Mouse (Mus musculus): ENCODE results near the gene Itfg2.
"Not testable (repeated sequence)": the region's sequence is repeated elsewhere in the genome, so short reads cannot be mapped to it uniquely, and the experiment has no call there.

Itfg2 gene

DNA sequence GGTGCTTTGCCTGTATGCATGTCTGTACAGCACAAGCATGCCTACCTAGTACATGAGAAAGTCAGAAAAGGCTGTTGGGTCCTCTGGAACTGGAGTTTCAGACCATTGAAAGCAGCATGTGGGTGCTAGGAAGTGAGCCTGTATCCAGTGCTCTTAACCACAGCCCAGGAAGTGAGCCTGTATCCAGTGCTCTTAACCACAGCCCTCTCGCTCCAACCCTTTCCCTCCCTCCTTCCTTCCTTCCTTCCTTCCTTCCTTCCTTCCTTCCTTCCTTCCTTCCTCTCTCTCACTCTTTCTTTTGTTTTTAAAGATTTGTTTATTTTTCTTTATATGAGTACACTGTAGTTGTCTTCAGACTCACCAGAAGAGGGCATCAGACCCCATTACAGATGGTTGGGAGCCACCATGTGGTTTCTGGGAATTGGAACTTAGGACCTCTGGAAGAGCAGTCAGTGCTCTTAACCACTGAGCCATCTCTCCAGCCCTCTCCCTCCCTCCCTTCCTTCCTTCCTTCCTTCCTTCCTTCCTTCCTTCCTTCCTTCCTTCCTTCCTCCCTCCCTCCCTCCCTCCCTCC lies 44.0 kb downstream of the Itfg2 start:
- not testable (repeated sequence) for DNase-seq

DNA sequence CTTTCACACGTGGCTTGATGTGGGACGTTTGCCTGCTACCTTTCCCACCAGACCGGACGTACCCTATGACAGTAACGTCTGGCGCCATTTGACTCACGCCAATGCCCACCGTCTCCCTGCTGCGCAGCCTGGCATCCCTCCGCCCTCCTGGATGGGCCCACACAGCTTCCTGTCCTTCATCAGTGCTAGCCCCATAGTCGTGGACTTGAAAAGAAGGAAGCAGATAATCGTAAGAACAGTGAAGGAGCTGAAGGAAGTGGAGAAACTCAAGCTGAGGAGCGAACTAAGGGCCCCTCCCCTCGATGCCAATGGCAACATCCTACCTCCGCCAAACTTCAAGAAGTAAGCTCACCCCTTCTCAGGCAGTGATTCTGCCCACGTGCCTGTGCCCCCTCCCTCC lies 45.1 kb downstream of the Itfg2 start:
- DNase-seq = no peak

DNA sequence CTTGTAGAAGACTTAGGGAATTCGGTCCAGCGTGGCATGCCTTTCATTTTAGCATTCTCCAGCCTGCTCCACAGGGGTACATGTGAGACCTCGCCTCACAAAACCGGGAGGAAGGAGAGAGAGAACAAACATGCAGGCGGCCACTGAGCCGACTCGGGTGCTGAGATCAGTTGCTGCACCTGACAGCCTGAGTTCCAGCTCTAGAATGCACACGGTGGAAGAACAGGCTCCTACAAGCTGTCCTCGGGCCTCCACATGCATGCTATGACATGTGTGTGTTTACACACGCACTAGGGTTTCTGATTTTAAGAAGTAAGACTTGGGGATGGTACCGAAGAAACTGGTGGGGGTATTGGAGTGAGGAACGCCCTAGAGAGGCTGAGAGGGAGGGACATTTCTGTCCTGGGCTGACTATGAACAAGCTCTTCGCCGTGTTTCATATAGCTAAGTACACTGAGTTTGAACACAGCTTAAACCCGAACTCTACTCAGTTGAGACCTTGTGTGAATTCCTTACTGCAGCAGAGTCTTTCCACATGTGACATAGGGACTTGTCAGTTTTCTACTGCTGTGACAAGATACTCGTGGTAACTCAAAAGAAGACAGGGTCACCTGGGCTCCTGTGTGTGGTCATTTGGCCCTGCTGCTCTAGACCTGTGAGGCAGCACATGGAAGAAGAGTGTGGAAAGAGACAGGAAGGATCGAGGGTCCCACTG lies 48.2 kb downstream of the Itfg2 start:
- DNase-seq = no peak

DNA sequence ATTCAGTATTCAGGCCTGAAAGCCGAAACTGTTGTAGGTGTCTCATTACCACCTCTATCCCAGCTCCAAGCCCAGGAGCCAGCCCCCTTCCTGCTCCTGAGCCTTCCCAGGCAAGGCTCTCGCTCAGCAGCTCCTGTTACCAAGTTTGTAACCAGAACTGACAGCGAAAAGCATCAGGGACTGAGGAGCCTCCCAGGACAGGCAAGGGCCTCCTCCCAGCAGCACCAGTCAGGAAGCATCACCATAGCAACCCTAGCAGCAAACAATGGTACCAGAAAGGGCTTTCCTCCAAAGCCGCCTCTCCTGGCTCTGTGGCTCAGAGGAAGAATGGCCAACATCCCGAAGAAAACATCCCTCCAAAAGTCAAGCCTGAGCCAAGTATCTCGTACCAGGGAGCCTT lies 49.5 kb downstream of the Itfg2 start, which contains the start of the genes Tex52 and Gm44596:
Tex52 (plus strand) TSS at position 265 of the 400 bp plus-strand sequence.
Gm44596 (plus strand) TSS at position 312 of the 400 bp plus-strand sequence.
- no peak for DNase-seq

DNA sequence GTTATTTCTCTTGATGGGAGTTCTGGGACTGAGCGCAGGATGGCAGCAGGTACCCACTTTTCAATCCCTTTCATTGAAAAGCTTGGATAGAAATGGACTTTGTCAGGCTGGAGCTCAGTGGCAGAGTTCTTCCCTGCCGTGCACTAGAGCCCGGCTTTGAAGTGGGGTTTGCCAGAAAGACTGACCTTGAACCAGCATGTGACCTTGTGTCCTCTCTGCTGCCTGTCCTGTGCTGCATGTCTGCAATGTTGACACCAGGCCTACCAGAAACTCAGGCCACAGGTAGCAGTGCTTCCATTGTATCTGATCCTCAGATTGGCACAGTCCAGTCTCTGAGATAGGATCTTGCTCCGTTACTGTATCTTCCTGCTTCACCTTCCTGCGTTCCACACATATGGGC lies 54.7 kb downstream of the Itfg2 start:
- no peak for DNase-seq

DNA sequence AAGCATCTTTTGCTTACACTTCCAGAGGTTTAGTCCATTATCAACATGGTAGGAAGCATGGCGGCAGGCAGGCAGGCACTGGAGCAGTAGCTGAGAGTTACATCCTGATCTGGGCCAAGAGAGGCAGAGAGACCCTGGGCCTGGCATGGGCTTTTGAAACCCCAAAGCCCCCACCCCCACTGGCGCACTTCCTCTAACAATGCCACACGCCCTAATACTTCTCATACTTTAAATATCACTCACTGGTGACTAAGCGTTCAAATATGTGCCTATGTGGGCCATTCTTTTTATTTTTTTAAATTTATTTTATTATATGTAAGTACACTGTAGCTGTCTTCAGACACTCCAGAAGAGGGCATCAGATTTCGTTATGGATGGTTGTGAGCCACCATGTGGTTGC lies 58.3 kb downstream of the Itfg2 start:
- no peak for DNase-seq

DNA sequence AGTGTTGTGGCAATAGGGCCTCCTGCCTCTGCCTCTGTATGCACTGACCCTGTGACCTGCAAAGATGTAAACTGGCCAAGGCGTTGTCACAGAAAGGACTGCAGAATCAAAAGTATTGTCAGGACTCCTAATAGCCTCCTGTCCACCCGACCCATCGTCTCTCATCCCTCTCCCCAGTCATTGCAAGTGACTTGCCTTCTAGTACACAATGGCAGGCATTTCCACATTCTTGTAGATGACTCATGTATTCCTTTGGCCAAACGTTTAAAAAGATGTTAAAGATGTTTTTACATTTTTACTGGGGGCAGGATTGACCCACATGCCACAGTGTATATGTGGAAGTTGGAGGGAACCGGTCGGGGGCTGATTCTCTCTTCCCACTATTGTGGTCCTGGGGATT lies 60.0 kb downstream of the Itfg2 start:
- no peak for DNase-seq

DNA sequence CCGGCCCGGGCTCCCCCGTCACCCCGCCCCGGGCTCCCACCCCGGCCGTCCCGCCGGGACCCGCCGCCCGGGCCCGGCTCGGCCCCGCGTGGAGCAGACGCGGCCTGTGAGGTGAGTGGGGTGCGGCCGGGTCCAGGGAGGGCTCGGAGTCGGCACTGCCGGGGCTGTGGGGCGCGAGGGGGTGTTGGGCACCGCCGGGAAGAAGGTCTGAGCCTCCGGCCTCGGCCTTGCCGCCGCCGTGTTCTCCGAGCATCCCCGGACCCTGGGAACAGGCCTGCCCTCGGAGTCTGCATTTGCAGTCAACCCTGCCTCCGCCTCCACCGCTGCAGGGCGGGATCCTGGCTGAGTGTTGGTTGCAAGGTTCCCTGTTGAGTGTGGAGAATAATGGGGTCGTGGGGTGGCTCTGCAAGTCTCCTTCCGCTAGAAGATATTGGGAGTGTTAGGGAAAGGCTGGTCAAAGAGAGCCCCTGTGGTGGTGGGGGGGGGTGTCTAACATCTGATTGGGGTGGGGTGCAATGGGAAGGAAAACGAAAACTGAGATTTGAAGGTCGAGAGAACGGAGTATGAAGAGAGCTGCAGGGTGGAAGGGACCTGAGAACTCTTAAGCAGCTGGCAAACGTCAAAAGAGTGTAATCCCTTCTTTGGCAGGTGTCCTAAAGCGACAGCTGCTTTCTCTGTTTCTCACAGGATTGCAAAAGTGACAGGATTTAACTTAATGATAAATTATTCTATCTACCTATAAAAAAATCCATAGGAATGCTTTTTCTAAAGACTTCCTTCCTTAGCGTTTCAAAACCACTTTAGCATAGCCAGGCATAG lies 61.5 kb downstream of the Itfg2 start:
- no peak for DNase-seq

DNA sequence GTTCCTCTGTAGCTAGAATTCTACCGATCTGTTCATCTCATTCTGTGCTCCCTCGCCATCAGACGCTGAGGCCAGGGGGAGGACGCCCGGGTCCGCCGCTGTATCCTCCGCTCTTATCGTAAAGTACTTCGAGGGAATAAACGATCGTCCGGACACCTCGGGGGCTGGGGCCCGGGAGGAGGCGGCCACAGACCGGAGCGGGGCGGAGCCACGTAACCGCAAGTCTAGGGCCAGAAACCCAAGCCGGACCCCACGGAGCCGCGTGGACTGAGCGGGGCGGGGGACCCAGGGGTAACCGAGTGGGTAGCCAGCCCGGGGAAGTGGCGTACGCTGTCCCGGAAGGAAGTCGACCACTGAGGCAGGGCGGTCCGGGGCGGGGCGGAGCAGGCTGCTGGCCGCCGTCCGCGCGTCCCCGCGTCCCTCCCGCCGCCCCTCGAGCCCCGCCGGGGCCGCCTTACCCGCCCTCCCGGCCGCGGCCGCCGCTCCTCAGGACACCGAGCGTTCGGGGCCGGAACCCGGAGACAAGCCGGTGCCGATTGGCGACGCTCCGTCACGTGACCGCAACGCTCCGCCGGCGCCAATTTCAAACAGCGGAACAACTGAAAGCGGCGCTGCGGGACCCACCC lies 62.2 kb downstream of the Itfg2 start, which contains the start of the genes Rhno1 and Foxm1:
Rhno1 (minus strand) TSS at position 531 of the 626 bp plus-strand sequence.
Foxm1 (plus strand) TSS at position 587 of the 626 bp plus-strand sequence.
- DNase-seq = peak; percentile 87 to 92

DNA sequence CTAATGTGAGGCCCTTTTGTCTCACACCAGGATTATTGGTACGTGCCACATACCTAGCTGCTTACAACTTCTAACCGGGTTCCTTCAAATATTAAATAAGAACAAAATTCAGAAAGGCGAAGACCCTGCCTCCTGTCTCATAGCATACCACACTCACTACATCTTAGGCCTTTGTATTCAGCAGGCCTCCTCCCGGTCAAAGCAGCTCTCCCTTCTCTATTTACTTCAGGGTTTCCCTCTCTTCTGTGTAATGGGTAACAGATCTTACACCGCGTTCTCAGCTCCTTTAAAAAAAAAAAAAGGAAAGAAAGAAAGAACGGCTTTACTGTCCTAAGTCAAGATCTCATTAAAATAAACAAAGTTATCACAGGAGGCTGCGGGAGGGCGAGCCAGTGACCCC lies 62.8 kb downstream of the Itfg2 start:
- DNase-seq = no peak
